Mouse (Mus musculus) adrenal gland, postnatal 36 days (tissue): ENCODE measurements around the gene Tmem87b. TPM values are rescaled to one million over a fixed set of nuclear protein-coding genes. Genes with fewer than 3 reads are reported as not detected.

Source experiments
- DNase-seq, 2 experiments: peaks; one replicate each; pipeline ENCODE4 v3.0.0; 2021; ENCODE audit warnings: mixed read lengths in 1 of 2
- total RNA-seq, 2 experiments: library from RNA; stranded (reverse); gene quantifications; 2 replicates each; pipeline ENCODE4 v1.2.3; 2021

Tmem87b gene
- total RNA-seq, 2 experiments from 2014 or later, result 35.2 to 52.4 TPM

GRCm38 (mm10) chr2:128818956-128819643 lies 1.2 kb downstream of the Tmem87b start:
- DNase-seq, result peak; percentile 22 to 40

- no peak for DNase-seq
Measured at GRCm38 (mm10) chr2:128820631-128821030, 2.7 kb downstream of the Tmem87b start.

- no peak for DNase-seq
Measured at GRCm38 (mm10) chr2:128823893-128824292, 6.0 kb downstream of the Tmem87b start.

DNA sequence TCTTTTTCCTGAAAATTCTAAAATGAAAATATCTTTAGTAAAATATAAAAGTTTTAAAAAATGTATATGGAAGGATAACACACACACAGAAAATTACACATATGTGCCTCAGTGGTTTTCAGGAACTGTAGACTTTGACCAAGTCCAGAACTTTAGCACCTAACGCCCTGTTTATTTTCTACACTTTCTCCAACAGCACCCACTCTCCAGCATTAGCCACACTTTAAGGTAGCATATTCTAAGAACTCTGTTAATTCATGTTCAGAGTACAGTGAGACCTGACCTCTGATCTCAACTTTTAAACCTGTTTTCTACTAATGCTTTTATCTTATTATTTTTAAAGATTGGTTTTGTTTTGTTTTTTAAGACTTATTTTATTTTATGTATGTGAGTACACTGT lies 9.9 kb downstream of the Tmem87b start:
- no peak for DNase-seq

DNA sequence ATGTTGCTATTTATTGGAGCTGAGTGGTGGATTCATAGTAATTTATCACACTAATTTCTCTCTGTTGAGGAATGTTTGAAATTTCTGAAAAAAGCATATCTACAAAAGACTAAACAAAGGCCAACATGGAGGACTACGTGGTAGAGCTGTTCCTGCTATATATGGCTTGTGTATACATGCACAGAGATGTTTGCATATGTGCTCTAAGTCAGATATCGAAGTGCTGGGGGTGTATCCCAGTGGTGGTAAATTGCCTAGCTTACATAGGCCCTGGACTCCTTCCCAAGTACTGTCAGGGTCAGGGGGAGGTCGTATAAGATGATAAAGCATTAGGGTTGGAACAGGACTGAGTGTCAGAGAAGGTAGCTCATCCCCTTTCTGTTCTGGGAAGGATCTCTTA lies 14.7 kb downstream of the Tmem87b start:
- no peak for DNase-seq

GRCm38 (mm10) chr2:128833035-128833434 lies 15.1 kb downstream of the Tmem87b start:
- peak; percentile 9 to 25 for DNase-seq

DNA sequence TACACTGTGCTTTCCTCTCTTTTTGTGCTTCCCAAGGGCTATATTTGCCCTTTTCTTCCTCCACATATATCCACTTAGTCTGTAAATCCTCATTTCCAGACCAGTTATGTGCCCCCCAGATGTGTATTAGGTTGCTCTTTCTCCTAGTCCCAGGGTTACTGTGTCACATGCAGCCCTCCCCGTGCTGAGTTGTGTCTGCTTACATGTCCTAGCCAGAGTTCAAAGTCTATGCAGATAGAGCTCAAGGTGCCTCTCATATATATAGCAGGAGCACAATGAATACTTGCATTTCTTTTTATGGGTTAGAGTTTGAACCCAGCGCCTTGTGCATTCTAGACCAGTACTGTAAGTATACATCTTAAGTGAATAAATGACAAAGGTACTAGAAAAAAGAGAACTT lies 15.5 kb downstream of the Tmem87b start:
- DNase-seq, result no peak

DNA sequence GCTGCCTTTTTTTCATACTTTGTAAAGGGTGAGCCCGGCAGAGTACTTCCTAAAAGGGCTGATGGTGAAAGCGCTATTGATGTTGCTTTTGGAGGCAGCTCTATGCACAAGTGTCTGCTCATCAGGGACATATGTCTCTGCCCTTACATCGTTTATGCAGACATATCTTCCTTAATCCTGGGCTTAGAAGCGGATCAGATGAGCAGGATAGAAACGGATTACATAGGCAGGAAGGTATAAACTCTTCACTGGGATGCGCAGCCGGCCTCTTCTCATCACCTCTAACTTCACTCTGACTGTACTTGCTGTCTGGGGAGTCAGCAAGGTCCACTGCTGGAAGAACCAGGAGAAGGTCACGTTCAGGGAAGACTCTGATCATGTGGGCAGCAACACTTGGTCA lies 19.6 kb downstream of the Tmem87b start:
- DNase-seq, result no peak

GRCm38 (mm10) chr2:128838611-128839010 lies 20.7 kb downstream of the Tmem87b start:
- no peak for DNase-seq

- DNase-seq, result no peak
Measured at GRCm38 (mm10) chr2:128839501-128839900, 21.6 kb downstream of the Tmem87b start.

DNA sequence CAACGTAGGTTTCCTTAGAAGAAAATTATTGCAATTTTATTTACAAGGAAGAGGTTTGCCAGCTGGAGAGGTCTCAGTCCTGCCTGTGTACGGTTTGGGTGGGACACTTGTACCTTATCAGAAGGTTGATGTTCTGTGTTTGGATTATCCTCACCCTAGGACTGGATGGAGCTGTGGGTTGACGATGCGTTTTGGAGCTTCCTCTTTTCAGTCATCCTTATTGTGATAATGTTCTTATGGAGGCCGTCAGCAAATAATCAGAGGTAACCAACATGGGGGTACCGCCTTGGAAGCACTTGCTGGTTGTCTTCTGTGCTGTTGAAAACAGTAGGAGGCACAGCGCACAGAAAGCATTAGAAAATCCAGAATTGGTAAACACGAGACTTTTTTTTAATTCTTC lies 24.5 kb downstream of the Tmem87b start:
- no peak for DNase-seq

DNA sequence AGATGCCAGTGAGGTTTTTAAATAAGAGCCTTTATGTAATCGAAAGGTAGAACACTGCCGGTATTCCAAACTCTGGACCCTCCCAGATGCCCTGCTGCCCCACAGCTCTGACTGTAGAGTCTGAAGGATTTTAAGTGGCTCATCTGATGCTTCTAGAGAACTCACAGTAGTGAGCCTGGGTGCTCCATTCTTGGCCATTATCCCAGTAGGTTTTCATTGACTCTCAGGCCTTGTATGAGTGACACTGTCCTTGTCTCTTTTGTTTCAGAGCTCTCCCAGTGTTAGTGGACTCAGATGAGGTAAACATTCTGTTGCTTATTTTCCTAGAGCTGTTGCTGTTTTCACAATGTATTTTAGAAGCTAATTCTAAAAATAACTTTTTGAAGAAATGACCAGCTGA lies 32.1 kb downstream of the Tmem87b start:
- DNase-seq, result no peak

GRCm38 (mm10) chr2:128856673-128857072 lies 38.8 kb downstream of the Tmem87b start:
- DNase-seq, result no peak

- DNase-seq, result no peak
Measured at GRCm38 (mm10) chr2:128858962-128859361, 41.0 kb downstream of the Tmem87b start.

- DNase-seq, result no peak
Measured at GRCm38 (mm10) chr2:128859861-128860260, 41.9 kb downstream of the Tmem87b start.

GRCm38 (mm10) chr2:128862636-128863035 lies 44.7 kb downstream of the Tmem87b start, which contains the start of gene Fbln7:
Fbln7 (plus strand) TSS chr2:128862981.
- no peak for DNase-seq

GRCm38 (mm10) chr2:128863777-128864331 lies 45.9 kb downstream of the Tmem87b start:
- DNase-seq, result peak; percentile 78

GRCm38 (mm10) chr2:128865061-128865460 lies 47.1 kb downstream of the Tmem87b start:
- DNase-seq, result no peak

DNA sequence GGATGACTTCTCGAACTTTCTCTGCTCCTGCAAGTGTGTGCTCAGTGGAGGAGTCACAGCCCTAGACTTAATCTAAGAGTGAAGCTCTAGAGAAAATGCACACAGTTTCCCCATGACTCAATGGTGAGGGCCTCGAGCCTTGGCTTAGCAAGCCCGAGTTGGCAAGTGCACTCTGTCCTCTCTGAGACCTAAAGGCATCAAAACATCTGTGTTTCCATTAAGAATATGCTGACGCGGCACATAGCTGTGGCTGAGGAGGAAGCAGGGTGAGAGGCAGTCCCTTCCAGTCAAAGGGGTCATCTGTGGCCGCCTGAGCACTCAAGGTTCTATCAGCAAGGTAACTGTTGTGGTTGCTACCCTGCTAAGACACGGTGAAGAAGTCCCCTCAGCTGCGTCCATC lies 53.7 kb downstream of the Tmem87b start:
- DNase-seq, result no peak

GRCm38 (mm10) chr2:128872256-128872655 lies 54.3 kb downstream of the Tmem87b start:
- no peak for DNase-seq

GRCm38 (mm10) chr2:128875526-128875925 lies 57.6 kb downstream of the Tmem87b start:
- DNase-seq, result no peak

DNA sequence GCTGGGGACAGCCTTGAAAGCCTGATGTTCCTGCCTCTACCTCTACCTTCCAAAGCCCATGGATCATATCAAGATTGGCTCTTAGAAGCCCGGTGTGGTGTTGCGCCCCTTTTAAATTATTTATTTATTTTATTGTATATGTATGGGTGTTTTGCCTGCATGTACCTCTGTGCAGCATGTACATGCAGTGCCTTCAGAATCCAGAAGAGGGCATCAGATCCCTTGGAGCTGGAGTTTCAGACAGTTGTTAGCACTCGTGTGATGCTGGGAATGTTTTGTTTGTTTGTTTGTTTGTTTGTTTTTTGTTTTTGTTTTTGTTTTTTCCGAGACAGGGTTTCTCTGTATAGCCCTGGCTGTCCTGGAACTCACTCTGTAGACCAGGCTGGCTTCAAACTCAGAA lies 63.3 kb downstream of the Tmem87b start:
- no peak for DNase-seq

- no peak for DNase-seq
Measured at GRCm38 (mm10) chr2:128885225-128885811, 67.4 kb downstream of the Tmem87b start.
